Mouse (Mus musculus) ovary, postnatal 36 days (tissue): ENCODE results near the gene Strn.
"Not testable (repeated sequence)": the region's sequence is repeated elsewhere in the genome, so short reads cannot be mapped to it uniquely, and the experiment has no call there.

Source experiments
- DNase-seq: peaks from one replicate; pipeline ENCODE4 v3.0.0; 2022; ENCODE audit warnings: low spot score, mixed read lengths

Strn gene

DNA sequence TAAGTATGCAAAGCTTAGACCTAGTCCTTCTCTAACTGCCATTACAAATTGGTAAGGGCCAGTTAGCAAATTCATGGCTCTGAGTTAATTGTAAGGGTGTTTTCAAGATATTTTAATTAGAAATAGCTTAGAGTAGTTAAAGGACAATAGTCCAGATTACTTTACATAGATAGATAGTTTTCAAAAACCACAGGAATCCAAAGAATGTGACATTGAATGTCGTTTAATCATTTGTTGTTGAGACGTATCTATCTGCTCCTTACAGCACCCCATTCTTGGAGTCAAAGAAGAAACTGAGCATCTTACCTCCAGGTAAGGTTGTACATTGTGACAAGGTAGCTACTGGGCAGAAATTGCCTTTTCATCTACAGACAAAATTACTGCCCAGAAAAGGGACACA lies 26.7 kb downstream of the Strn start:
- DNase-seq = no peak

DNA sequence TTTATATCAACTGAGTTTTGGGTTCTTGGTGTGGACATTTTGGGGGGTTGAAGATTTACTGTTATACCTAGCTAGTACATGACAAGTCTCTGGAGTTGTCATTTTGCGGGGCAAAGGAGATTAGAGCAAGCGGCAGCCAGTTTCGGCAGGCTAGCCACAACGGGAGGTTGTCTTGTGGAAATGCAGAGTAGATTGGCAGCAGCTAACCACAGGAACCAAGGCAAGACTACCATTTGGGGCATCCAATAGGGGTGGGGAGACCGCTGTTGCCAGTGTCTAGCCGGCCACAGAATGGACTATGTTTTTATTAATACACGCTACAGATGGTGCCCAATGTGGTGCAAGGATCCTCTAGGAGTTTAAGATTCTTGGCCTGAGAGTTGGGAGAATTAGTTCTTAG lies 28.6 kb downstream of the Strn start:
- DNase-seq = no peak

DNA sequence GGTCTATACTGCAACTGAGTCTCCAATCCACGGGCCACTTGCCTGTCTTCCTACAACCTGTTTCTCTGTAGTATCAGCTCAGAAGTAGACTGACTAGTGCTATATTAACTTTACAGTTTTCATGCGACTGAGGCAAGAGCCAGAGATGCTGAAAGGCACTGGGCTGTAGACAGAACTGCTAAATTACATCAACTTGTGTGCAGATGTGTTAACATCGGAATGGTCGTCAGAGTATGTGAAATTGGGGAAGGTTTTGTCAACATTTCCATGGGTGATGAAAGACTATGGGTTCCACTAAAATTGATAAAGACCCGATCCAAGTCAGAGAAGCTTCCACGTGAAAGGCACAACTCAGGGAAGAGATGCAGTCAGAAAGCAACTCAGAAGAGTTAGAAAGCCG lies 34.0 kb downstream of the Strn start:
- DNase-seq = no peak

DNA sequence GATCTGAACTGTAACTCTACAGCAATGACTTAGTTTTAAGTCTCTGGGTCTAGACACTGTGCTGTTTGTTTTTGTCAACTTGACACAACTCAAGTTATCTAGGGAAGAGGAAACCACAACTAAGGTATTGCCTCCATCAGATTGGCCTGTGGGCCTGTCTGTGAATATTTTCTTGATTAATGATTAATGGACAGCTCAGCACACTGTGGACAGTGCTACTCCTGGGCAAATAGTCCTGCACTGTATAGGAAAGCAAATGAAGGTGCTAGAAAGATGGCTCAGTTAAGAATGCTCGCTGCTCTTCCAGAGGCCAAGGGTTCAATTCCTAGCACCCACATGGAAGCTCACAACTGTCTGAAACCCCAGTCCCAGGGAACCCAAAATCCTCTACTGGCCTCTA lies 38.0 kb downstream of the Strn start:
- no peak for DNase-seq

DNA sequence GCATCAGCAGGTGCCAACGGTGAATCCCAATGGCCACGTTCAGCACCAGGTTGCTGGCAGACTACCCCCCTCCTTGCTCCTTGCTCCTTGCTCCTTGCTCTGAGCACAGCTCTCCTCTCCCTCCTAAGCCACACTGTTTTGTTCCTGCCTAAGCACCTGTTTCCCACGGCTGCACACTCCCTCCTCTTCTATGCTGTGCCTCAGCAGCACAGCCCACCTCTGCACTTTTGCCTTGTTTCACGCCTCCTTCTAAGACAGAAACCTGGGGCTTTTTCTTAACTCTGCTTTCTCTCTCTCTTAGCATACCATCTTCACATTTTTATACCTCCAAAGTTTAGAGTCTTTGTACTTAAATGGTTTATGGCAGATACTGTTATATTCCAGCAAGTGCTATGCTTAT lies 39.5 kb downstream of the Strn start:
- DNase-seq = no peak

DNA sequence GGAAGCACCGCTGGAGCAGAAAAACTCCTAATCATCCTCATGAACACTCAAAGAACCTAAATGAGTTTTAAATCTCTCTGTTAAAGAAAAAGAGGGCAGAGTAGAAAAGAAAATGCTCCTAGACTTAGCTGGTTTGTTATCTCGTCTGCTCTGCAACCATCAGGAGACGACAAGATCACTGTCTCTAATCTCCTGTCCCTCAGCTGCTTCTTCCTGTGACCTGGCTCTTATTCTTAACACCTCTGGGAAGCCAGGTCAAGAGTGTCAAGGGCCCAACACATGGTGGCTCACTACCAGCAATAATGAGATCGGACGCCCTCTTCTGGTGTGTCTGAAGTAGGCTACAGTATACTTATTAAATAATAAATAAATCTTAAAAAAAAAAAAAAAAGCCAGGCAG lies 40.1 kb downstream of the Strn start:
- DNase-seq = no peak

DNA sequence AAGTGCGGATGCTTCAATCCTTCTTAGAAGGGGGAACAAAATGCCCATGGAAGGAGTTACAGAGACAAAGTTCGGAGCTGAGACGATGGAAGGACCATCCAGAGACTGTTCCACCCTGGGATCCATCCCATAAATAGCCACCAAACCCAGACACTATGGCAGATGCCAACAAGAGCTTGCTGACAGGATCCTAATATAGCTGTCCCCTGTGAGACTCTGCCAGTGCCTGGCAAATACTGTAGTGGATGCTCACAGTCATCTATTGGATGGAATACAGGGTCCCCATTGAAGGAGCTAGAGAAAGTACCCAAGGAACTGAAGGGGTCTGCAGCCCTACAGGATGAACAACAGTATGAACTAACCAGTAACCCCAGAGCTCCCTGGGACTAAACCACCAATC lies 47.8 kb downstream of the Strn start:
- not testable (repeated sequence) for DNase-seq

DNA sequence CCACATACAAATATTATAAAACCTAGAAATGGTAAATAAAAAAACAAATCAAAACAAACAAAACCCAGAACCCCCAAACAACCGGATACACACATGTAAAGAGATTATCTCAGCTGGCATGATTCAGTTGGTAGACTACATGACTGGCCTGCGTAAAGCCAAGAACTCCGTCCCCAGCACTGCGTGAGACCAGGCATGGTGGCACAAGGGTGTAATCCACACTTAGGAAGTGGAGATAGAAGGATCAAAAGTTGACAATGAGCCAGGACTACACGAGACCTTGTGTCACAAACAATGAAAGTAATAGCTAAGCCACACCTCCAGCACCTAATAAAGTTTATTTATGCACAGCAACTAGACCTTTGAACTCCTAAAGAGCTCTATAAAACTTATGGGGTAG lies 49.0 kb downstream of the Strn start:
- no peak for DNase-seq

DNA sequence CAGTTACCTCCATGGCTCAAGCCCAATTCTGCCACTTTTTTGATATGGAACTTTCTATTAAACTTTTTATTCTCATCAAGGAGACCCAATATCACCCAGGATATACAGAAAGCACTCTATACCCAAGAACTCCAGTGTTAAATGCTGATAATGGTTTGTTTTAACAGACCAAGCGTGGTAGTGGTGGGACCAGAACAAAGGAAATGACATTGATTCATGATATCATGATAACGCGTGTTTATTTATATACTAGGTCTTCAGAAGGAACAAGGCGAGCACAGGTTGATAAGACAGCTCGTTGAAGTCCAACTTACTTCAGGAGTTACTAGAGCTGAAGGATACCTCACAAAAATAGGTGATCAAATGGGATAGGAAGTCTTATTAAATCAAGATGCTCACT lies 52.0 kb downstream of the Strn start:
- no peak for DNase-seq

DNA sequence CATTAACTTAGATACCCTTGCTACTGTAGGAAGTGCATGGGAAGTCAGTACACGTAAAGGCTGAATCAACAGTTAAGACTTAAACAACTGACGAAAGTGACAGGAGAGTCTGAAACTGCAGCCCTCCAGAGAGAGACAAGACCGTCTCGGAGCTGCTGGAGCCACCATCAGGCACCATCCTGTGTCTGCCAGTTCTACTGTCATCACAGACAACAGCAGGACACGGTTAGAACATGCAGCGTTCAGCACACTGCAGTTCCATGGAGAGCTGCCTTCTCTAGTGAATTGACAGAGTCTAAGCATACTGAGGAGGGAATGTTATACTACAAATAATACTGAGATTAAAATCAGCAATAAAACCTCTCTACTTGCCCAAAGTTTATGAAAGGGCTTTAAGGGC lies 54.6 kb downstream of the Strn start:
- no peak for DNase-seq

DNA sequence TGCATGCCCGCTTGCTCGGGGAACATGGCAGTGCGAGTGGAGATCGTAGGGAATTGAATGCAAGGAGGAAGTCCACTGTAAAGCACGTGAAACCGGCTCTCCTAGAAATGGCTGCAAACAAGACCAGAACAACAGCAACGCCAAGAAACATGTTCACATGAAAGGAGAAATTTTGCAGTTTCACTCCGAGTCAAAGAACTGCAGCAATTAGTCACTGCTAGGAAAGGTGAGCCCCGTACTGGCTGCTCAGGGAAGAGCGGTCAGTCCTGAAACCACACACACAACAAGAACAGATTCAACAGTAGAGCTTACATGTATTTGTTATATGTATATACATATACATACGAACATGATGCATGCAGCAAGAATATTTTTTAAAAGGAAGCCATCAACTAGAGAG lies 57.5 kb downstream of the Strn start:
- DNase-seq = no peak

DNA sequence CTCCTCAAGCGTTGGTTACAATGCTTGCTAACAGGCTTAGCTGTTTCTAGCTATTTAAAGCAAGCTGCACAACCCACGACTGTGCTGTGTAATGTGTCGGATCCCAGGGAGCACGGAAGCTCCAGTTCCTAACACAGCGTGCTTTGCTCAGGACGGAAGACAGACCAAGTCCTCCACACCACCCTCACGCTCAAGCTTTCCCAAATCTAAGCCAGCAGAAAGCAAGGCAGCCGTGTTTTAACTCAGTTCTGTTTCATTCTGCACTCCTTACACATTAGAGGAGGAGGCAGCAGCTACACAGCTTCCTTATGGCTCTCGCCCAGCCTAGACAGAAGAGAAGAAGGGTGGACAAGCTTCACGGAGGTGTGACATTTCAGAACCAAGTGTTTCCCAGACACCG lies 60.2 kb downstream of the Strn start:
- no peak for DNase-seq

DNA sequence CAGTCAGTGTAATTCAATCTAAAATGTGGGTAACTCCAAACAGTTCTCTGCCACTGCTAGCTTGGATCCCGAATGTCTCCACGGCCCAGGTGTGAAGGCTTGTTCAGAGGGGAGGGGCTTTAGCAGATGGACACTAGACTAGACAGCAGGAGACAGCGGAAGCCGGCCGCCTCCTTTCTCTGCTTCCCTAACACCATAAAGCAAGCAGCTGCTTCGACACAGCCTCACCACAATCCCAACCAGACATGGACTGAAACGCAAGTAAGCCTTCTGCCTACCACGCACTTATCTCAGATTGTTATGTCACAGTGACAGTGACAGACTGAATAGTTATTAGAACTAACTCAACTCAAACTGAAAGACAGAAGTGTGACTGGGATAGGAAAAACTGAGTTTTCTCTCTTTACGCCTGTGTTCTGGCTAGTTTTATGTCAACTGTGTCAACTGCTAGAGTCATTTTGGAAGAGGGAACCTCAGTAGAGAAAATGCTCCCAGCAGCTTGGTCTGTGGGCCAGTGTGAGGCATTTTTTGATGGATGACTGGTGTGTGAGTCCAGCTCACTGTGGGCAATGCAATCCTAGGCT lies 71.9 kb downstream of the Strn start:
- DNase-seq = no peak

DNA sequence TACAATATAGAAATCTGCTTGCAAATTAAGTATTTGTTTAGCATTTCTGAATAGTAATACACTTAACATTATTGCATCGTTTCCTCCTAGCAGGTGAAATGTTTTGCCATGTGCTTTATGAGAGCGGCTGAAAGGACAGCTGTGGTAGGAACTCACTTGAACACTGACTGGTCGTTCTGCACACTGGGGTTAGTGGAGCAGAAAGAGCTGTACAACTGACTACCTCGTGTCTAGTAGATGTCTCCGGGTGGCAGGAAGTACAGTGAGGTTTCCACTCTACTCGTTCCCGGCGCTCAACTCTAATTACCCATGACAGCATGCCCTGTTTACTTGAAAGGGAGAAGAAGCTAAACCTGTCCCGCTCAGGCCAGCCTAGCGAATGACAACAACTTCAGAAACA lies 82.2 kb downstream of the Strn start:
- DNase-seq = no peak

DNA sequence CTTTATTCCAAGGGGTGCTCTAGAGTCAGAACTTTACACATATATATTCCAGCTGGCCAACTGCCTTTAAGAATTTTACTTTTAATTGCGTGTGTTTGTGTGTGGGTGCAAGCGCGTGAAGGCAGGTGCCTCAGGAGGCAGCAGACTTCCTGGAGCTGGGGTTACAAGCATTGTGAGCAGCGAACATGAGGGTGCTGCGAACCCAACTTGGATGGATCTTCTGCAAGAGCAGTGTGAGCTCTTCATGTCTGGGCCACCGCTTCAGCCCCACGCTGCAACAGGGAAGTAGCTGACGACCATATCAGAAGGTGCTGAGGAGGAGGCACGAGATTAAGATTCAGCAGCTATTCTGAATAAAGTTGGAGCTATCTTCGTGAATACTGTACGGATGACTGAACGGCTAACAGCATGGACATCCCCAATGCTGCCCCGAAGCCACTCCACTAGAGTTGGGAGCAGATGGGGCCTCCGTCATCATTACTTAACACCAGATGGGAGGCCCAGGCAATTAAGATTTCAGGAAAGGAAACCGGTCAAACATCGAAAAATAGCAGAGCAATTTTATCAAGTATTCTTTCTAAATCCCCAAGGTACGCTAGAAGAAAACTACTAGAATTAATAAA lies 93.0 kb downstream of the Strn start:
- no peak for DNase-seq

DNA sequence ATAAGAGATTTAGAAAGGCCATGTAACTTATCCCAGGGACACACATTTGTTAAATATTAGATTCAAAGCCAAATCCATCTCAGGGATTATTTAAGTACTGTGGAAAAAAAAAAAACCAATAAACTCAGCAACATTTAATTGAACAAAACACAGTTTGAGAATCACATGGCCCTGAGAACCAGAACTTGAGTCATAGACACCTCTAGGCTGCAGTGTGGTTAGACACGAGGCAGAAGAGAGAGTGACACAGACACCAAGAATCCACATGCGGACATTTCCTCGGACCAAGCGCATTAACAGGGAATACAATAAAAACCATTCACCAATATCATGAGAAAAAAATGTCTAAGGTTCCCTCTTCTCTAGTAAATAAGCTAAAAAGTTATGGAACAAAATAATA lies 94.7 kb downstream of the Strn start:
- no peak for DNase-seq

DNA sequence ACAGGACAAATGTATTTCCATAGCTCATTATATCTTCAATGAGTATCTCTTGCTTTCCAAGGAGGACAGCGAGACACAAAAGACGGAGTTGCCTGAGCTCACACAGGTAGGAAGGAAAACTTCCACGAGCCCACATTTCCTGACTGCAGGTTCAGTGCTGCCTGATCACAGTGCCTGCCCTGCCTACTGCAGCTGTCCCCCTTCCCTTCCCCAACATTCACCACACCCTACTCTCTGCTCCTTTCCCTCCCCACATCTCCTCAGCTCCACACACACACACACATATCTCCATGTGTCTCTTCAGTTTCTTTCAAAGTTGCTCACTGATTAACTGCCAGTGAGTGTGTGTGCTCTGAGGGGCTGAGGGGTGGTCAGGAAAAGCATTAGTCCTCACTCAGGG lies 96.6 kb downstream of the Strn start:
- DNase-seq = no peak

DNA sequence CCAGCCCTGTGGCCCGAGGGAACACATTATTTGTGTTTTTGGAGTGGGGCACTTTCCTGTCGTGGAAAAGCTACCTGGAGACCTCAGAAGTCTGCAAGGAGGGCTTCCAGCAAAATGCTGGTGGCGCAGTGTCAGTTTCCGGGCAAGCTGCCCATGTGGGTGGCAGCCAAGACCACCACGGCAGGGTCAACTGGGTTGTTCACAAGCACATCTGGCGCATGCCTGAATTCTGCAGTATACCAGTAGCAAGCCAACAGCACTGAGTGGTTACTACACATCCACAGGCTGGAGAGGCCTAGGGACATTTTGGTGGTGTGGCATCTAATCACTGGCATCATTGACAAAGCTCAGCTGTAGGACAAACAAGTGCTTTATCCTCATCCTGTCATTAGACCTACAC lies 97.9 kb downstream of the Strn start:
- DNase-seq = no peak

DNA sequence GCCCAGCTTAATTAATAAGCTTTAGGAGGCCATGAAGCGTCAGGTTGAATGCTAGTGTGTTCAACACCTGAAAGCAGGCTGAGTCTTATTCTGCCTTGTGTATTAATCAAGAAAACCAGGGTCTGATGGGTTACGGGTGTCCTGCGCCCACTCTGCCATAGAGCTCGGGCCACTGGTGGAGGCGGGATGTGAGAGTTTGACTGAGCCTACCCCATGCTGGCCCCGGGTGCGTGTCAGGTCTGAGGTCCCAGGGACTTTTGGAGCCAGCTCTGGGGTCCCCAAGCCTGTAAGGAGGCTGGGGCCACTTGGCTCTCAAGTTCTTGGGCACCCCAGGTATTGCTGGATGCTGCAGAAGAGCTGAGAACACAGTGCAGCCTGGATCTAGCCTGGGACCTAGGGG lies 99.9 kb downstream of the Strn start:
- no peak for DNase-seq

DNA sequence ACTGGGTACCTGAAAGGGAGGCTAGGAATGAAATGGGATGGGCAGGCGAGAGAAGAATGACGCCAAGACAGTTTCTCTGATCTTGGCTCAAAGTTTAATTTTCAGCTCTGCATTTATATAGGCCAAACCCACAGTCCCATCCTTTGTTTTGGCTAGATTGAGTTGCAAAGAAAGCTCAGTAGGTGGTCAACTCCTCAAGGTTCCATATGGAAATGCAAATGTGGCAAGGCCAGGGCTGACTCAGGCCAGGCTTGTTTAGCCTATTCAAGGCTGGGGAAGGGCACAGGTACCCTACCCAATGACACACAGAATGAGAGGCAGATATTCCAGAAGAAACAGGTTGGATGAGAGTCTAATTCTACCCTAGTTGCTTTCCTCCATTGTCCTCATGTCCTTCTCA lies 101.4 kb downstream of the Strn start:
- no peak for DNase-seq

DNA sequence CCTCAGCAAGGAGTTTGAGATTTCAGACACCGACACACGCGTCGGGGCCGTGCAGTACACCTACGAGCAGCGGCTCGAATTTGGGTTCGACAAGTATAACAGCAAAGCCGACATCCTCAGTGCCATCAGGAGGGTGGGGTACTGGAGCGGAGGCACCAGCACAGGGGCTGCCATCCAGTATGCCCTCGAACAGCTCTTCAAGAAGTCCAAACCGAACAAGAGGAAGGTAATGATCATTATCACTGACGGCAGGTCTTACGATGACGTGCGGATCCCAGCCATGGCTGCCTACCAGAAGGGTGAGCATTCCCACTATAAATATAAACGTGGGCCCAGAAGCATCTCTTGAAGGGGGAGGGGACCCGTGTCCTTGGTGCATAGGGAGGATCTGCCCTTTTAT lies 112.1 kb downstream of the Strn start:
- no peak for DNase-seq

DNA sequence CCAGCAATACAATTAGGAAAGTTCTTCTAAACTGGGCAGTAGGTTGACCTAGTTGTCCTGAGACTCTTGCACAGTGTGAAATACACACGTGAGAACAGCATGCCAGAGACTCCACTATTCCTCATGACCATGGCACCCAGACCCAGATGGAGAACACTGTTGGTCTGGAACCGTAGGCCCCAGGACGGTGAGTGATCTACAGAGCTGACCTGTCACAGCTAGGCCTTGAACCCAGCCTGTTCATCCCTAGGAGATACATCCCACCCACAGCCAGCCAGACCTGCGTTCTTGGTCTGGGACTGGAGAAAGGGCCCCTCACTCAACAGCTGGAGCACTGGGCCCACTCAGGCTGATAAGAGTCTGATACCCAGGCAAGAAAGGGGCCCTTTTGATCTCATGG lies 115.1 kb downstream of the Strn start:
- no peak for DNase-seq

DNA sequence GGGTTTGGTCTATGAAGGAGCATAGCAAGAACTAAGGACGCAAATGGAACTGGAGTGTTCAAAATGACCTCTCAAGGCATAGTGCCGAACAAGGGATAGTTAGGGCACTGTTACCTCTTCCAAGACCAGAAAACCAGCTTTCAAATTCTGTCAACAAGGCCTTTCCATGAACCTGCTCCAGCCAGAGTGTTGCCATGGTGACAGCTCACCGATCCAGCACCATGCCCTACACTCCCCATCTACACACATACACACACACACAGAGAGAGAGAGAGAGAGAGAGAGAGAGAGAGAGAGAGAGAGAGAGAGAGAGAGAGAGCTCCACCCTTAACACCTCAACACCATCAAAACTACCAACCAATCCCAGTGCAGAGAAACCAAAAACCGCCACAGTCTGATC lies 116.3 kb downstream of the Strn start:
- no peak for DNase-seq

DNA sequence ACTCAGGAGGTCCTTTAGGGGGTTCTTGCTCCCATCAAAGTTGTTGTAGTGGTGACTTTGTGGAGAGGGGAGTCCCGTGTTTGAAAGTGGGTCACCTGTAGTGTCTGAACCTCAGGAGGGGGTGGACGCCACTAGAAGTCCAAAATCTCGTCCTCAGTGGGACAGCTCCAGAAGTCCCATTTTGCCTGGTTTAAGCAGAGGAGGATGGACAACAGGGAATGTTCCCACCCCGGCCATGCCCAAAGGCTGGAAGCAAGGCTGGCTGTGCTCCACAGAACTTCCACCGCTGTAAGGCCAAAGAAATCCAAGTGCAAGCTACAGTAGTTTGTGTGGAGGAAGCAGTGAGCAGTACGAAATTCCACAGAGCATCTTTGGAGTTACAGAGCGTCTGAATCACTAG lies 117.0 kb downstream of the Strn start:
- no peak for DNase-seq
